ENCODE assay signal across 12 mouse cellular contexts in the genomic region with DNA sequence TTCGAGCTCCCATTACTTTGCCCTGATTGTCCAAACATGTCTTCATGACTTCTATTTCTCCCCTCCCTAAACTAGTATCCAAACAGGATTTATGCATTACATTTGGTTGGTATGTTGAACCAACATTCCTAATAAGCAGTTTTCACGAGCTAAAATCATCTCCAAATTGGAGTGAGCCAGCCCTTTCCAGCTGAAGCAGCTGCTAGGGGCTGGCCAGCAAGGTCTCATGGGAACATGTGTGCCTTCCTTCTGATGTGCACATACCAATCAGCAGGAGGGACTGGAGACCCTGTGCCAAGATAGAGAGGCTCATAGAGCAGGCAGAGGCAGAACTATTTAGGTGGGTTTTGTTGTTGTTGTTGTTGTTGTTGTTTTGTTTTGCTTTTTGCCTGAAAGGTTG.
DNase-seq lines count a peak whose midpoint lies in the region; ATAC-seq lines count a peak whose summit lies in the region.
"Had no signal": no experiment of that assay in that cellular context is flagged by ENCODE, and none has a peak within 500 bp of the region (broad histone marks: within the 10 kb centered on the region; RNA-seq: fewer than 3 reads in every experiment).

No protein-coding gene starts in this region.

- H3K4me1 ChIP-seq in embryonic facial prominence, embryonic 13.5 days: peaks cover 28% of the 10 kb centered on the region
- H3K4me1 ChIP-seq in embryonic facial prominence, embryonic 10.5 days: peaks cover 13% of the 10 kb centered on the region
- no peaks in the 10 kb centered on the region for H3K4me1 ChIP-seq in liver, embryonic 11.5 days (replicated peaks; ENCODE audit: control insufficient read depth, insufficient read depth, low read length)
- H3K4me1 ChIP-seq: liver, embryonic 12.5 days had no signal

- no peak overlapping the region for H3K4me2 ChIP-seq in embryonic facial prominence, embryonic 13.5 days
- no peak overlapping the region for H3K4me2 ChIP-seq in liver, embryonic 11.5 days
- H3K4me2 ChIP-seq: heart, embryonic 15.5 days; liver, embryonic 12.5 days had no signal

- no peak for ATAC-seq in embryonic facial prominence, embryonic 13.5 days (ENCODE audit: insufficient number of reproducible peaks, insufficient read depth, low FRiP score, low TSS enrichment, low read depth)
- no peak for ATAC-seq in liver, embryonic 11.5 days (replicated peaks; ENCODE audit: low FRiP score)
- ATAC-seq: liver, embryonic 12.5 days had no signal

- no peaks in the 10 kb centered on the region for H3K27me3 ChIP-seq in embryonic facial prominence, embryonic 13.5 days
- no peaks in the 10 kb centered on the region for H3K27me3 ChIP-seq in embryonic facial prominence, embryonic 10.5 days (replicated peaks; ENCODE audit: low read depth, poor library complexity, severe bottlenecking)
- no peaks in the 10 kb centered on the region for H3K27me3 ChIP-seq in liver, embryonic 11.5 days (replicated peaks; ENCODE audit: control insufficient read depth, insufficient read depth, low read length)
- H3K27me3 ChIP-seq: heart, embryonic 15.5 days; liver, embryonic 12.5 days had no signal

- DNase-seq in embryonic facial prominence, embryonic 10.5 days (ENCODE audit: low spot score): no peak
- DNase-seq in heart, postnatal 14 days: peak; percentile 9 to 24
- no peak for DNase-seq in heart, adult 11 months
- DNase-seq in lung, postnatal 10 days: peak; percentile 8
- no peak for DNase-seq in lung, postnatal 4 days
- peak; percentile 20 for DNase-seq in gastrocnemius, postnatal 25 days
- DNase-seq in liver, embryonic 11.5 days (ENCODE audit: low spot score): no peak
- DNase-seq: B cell, adult 2 months; cerebellum, adult 9-10 months had no signal

- 42% methylated on average over 2 of the region's 2 CpGs for WGBS in embryonic facial prominence, embryonic 13.5 days
- WGBS in embryonic facial prominence, embryonic 10.5 days: 63% methylated on average over 2 of the region's 2 CpGs
- WGBS in liver, embryonic 11.5 days: 64% methylated on average over 2 of the region's 2 CpGs

- intact Hi-C loops in heart, postnatal 14 days (cut with DNase I): no loop called here

- no peaks in the 10 kb centered on the region for H3K36me3 ChIP-seq in embryonic facial prominence, embryonic 13.5 days
- H3K36me3 ChIP-seq in embryonic facial prominence, embryonic 10.5 days (replicated peaks): no peaks in the 10 kb centered on the region
- H3K36me3 ChIP-seq in liver, embryonic 11.5 days (ENCODE audit: control insufficient read depth, insufficient read depth, low read length): no peaks in the 10 kb centered on the region
- H3K36me3 ChIP-seq: heart, embryonic 15.5 days; liver, embryonic 12.5 days had no signal

- H3K9me3 ChIP-seq in embryonic facial prominence, embryonic 13.5 days: no peaks in the 10 kb centered on the region
- no peaks in the 10 kb centered on the region for H3K9me3 ChIP-seq in embryonic facial prominence, embryonic 10.5 days
- H3K9me3 ChIP-seq in liver, embryonic 11.5 days (ENCODE audit: control insufficient read depth, low read length): no peaks in the 10 kb centered on the region
- H3K9me3 ChIP-seq: heart, embryonic 15.5 days; liver, embryonic 12.5 days had no signal

- H3K27ac ChIP-seq in embryonic facial prominence, embryonic 13.5 days: 0 out of 2 replicates have a peak overlapping the region, but pooled peaks have one; percentile 12
- H3K27ac ChIP-seq in embryonic facial prominence, embryonic 10.5 days (replicated peaks): no peak overlapping the region
- H3K27ac ChIP-seq in liver, embryonic 11.5 days (ENCODE audit: low read depth, low read length): no peak overlapping the region
- H3K27ac ChIP-seq: heart, embryonic 15.5 days; liver, embryonic 12.5 days had no signal

- H3K9ac ChIP-seq in embryonic facial prominence, embryonic 13.5 days: no peak overlapping the region
- no peak overlapping the region for H3K9ac ChIP-seq in liver, embryonic 11.5 days (ENCODE audit: low read depth, low read length)
- H3K9ac ChIP-seq: heart, embryonic 15.5 days; liver, embryonic 12.5 days had no signal

- H3K4me3 ChIP-seq in embryonic facial prominence, embryonic 13.5 days: no peak overlapping the region
- H3K4me3 ChIP-seq in embryonic facial prominence, embryonic 10.5 days: no peak overlapping the region
- H3K4me3 ChIP-seq in liver, embryonic 11.5 days (ENCODE audit: low read depth, low read length): no peak overlapping the region
- H3K4me3 ChIP-seq: heart, embryonic 15.5 days; liver, embryonic 12.5 days had no signal

Comparison
In these comparisons a context has a peak if more than half of its experiments do, and no peak if none do; other contexts are left out.
1. DNase-seq: peak in heart, postnatal 14 days (2 of 2), lung, postnatal 10 days (single experiment) and gastrocnemius, postnatal 25 days (single experiment); none in embryonic facial prominence, embryonic 10.5 days (single experiment), heart, adult 11 months (single experiment), lung, postnatal 4 days (0 of 2) and liver, embryonic 11.5 days (single experiment).